Mouse (Mus musculus) ES-E14 (cell line): ENCODE data around the gene Hist1h2bn.

ENCODE experiments used
- CHD2 ChIP-seq: IDR thresholded peaks from 2 replicates; pipeline ENCODE4 v1.6.1; 2014; ENCODE audit warnings: mild to moderate bottlenecking, low read depth, low read length, inconsistent platforms
- HCFC1 ChIP-seq: IDR thresholded peaks from 2 replicates; pipeline ENCODE4 v1.6.1; 2012; ENCODE audit warnings: low read length, inconsistent platforms, borderline replicate concordance; ENCODE audit not compliant: insufficient read depth

GRCm38 (mm10) chr13:21753051-21753523 is 836 bp upstream of the Hist1h2bn start:
- TF ChIP-seq CHD2 (no peak), HCFC1 (no peak)
